21 mouse cellular contexts compared by ENCODE assay signal in the genomic region with DNA sequence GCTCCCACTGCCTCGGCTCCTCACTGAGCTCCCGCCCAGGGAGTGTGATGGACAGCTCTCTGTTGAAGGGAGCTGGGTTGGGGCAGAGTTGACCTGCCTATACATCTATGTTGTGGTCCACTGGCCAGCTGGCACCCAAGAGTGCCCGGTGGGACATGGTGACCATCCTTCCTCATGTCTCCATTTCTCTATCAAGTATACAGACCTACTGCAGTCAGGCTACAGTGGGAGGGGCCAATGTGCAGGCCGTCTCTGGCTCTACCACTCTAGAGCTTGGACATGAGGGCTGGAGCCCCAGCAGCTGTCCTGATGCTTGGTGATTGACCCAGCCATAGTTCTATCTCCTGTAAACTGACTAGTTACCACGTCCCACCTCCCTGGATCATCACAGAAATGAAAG. TPM values are rescaled to one million over a fixed set of nuclear protein-coding genes. Genes with fewer than 3 reads are reported as not detected.
DNase-seq lines count a peak whose midpoint lies in the region; ATAC-seq and TF ChIP-seq lines count a peak whose summit lies in the region.
"Had no signal": no experiment of that assay in that cellular context is flagged by ENCODE, and none has a peak within 500 bp of the region (broad histone marks: within the 10 kb centered on the region; RNA-seq: fewer than 3 reads in every experiment).

No protein-coding gene starts in this region.

- TF ChIP-seq POLR2A in spleen, adult 2 months (IDR thresholded peaks at IDR 0.05; ENCODE audit: low read depth, low read length): no peak

- H3K9ac ChIP-seq in heart, embryonic 11.5 days (ENCODE audit: low read depth, low read length): peak overlapping the region; percentile 40; the same call in 1 of the 2 replicates
- H3K9ac ChIP-seq in stomach, embryonic 16.5 days (ENCODE audit: low read length): no peak overlapping the region
- H3K9ac ChIP-seq: limb, embryonic 15.5 days had no signal

- 75% methylated on average over 5 of the region's 5 CpGs for WGBS in heart, embryonic 11.5 days (ENCODE audit: insufficient replicate concordance)
- 78% methylated on average over 5 of the region's 5 CpGs for WGBS in spleen, adult 2 months
- 68% methylated on average over 5 of the region's 5 CpGs for WGBS in stomach, embryonic 16.5 days

- peaks cover 16% of the 10 kb centered on the region for H3K36me3 ChIP-seq in heart, embryonic 11.5 days (ENCODE audit: control insufficient read depth, insufficient read depth, low read length)
- H3K36me3 ChIP-seq in spleen, adult 2 months (ENCODE audit: control insufficient read depth, insufficient read depth, low read length): peaks cover 38% of the 10 kb centered on the region
- peaks cover 5% of the 10 kb centered on the region for H3K36me3 ChIP-seq in stomach, embryonic 16.5 days (ENCODE audit: control insufficient read depth, insufficient read depth, low read length)

- DNase-seq in heart, adult 11 months: no peak
- no peak for DNase-seq in spleen, adult 2 months (ENCODE audit: low read depth in 1 of 2, low spot score in 2 of 2)
- DNase-seq in spleen, postnatal 14 days (ENCODE audit: low spot score in 2 of 2): no peak
- peak; percentile 82 for DNase-seq in liver
- no peak for DNase-seq in retina, postnatal 1 day
- DNase-seq in gastrocnemius, adult 8-10 months (ENCODE audit: low spot score in 2 of 2): no peak
- DNase-seq: adrenal gland, postnatal 10 days; cerebellum, adult 8-10 months; kidney, adult 18-20 months; kidney, postnatal 14 days; layer of hippocampus, adult 9-11 months; lung, postnatal 14 days; spleen, adult 18-20 months had no signal

- H3K4me1 ChIP-seq in heart, embryonic 11.5 days (ENCODE audit: control insufficient read depth, insufficient read depth, low read length): peaks cover 36% of the 10 kb centered on the region
- peaks cover 47% of the 10 kb centered on the region for H3K4me1 ChIP-seq in spleen, adult 2 months (ENCODE audit: control insufficient read depth, insufficient read depth, insufficient read length)
- H3K4me1 ChIP-seq in stomach, embryonic 16.5 days (ENCODE audit: control insufficient read depth, insufficient read depth, low read length): peaks cover 10% of the 10 kb centered on the region
- H3K4me1 ChIP-seq: limb, embryonic 15.5 days had no signal

- ATAC-seq in heart, embryonic 11.5 days (replicated peaks; ENCODE audit: insufficient number of reproducible peaks, low FRiP score, low TSS enrichment): no peak
- ATAC-seq in stomach, embryonic 16.5 days (ENCODE audit: insufficient read depth, low FRiP score): no peak
- ATAC-seq: forebrain, embryonic 14.5 days; hindbrain, embryonic 16.5 days had no signal

- H3K27ac ChIP-seq in heart, embryonic 11.5 days (ENCODE audit: low read depth, low read length): peak overlapping the region; percentile 82
- H3K27ac ChIP-seq in spleen, adult 2 months (ENCODE audit: insufficient read depth, low read length): peak overlapping the region; percentile 81
- peak overlapping the region; percentile 26; the same call in 1 of the 2 replicates for H3K27ac ChIP-seq in stomach, embryonic 16.5 days (ENCODE audit: low read length)
- H3K27ac ChIP-seq: limb, embryonic 15.5 days had no signal

- H3K27me3 ChIP-seq in heart, embryonic 11.5 days (ENCODE audit: control insufficient read depth, insufficient read depth, low read length): no peaks in the 10 kb centered on the region
- H3K27me3 ChIP-seq in spleen, adult 2 months (ENCODE audit: control insufficient read depth, insufficient read depth, low read length): no peaks in the 10 kb centered on the region
- H3K27me3 ChIP-seq in stomach, embryonic 16.5 days (ENCODE audit: control insufficient read depth, insufficient read depth, low read length): no peaks in the 10 kb centered on the region
- H3K27me3 ChIP-seq: CH12.LX; limb, embryonic 15.5 days had no signal

- H3K4me3 ChIP-seq in heart, embryonic 11.5 days (ENCODE audit: low read depth, low read length): no peak overlapping the region
- H3K4me3 ChIP-seq in spleen, adult 2 months (ENCODE audit: extremely low read depth, insufficient read depth, insufficient read length): no peak overlapping the region
- H3K4me3 ChIP-seq in stomach, embryonic 16.5 days (replicated peaks; ENCODE audit: low read length): no peak overlapping the region
- H3K4me3 ChIP-seq: limb, embryonic 15.5 days; midbrain, embryonic 10.5 days had no signal

- no peak for TF ChIP-seq CTCF in spleen, adult 2 months (IDR thresholded peaks at IDR 0.05; ENCODE audit: extremely low read depth, insufficient read depth, insufficient read length, insufficient replicate concordance)

- peak overlapping the region; percentile 27; the same call in 1 of the 2 replicates for H3K4me2 ChIP-seq in heart, embryonic 11.5 days
- no peak overlapping the region for H3K4me2 ChIP-seq in stomach, embryonic 16.5 days (ENCODE audit: low read depth, low read length)
- H3K4me2 ChIP-seq: limb, embryonic 15.5 days had no signal

- no peaks in the 10 kb centered on the region for H3K9me3 ChIP-seq in heart, embryonic 11.5 days (replicated peaks; ENCODE audit: control insufficient read depth, low read length)
- H3K9me3 ChIP-seq in stomach, embryonic 16.5 days (replicated peaks; ENCODE audit: control insufficient read depth, low read length): no peaks in the 10 kb centered on the region
- H3K9me3 ChIP-seq: limb, embryonic 15.5 days; midbrain, embryonic 10.5 days had no signal

RNA-seq across cellular contexts. Expression of a gene that starts 17.0 kb away (rescaled TPM):
- 161 and 169 TPM in 2 replicates for polyA plus RNA-seq in heart, embryonic 11.5 days (2014; fragmentation: Nextera tagmentation; extraction: Ambion mirVana)
- polyA plus RNA-seq in spleen, adult 2 months (2012; rRNA removed): 663 and 724 TPM in 2 replicates
- 43.9 and 49.5 TPM in 2 replicates for polyA plus RNA-seq in stomach, embryonic 16.5 days (2015; fragmentation: Nextera tagmentation; extraction: Ambion mirVana)
- total RNA-seq in gastrocnemius, adult 8-10 months (2022): 100 to 1,000 TPM; 180 to 208 (median 192) TPM

RNA-seq across cellular contexts. Expression of a gene that starts 37.4 kb away (rescaled TPM):
- 114 and 118 TPM in 2 replicates for polyA plus RNA-seq in heart, embryonic 11.5 days (2014; fragmentation: Nextera tagmentation; extraction: Ambion mirVana)
- 48.3 and 51.5 TPM in 2 replicates for polyA plus RNA-seq in spleen, adult 2 months (2012; rRNA removed)
- 102 TPM in 2 replicates for polyA plus RNA-seq in stomach, embryonic 16.5 days (2015; fragmentation: Nextera tagmentation; extraction: Ambion mirVana)
- 10 to 100 TPM in 3 of 4 experiments, 1 to 10 TPM in 1; 8.5 to 11.1 (median 11.0) TPM for total RNA-seq in gastrocnemius, adult 8-10 months (2022)

RNA-seq across cellular contexts. Expression of a gene that starts 59.8 kb away (rescaled TPM):
- 0.17 and 0.19 TPM in 2 replicates for polyA plus RNA-seq in heart, embryonic 11.5 days (2014; fragmentation: Nextera tagmentation; extraction: Ambion mirVana)
- polyA plus RNA-seq in spleen, adult 2 months (2012; rRNA removed): 0.86 and 0.98 TPM in 2 replicates
- 0.44 and 0.86 TPM in 2 replicates for polyA plus RNA-seq in stomach, embryonic 16.5 days (2015; fragmentation: Nextera tagmentation; extraction: Ambion mirVana)
- total RNA-seq in gastrocnemius, adult 8-10 months (2022): not detected
- total RNA-seq: adrenal gland, postnatal 10 days; heart, postnatal 25 days had no signal

Comparison
In these comparisons a context has a peak if more than half of its experiments do, and no peak if none do; other contexts are left out.
1. H3K27ac ChIP-seq: peak in every context shown above with its lines; median percentile 82 in heart, embryonic 11.5 days; 81 in spleen, adult 2 months; 26 in stomach, embryonic 16.5 days.